Mouse (Mus musculus): Measurements from ENCODE around the gene A630076J17Rik.
A peak's percentile ranks its signal among the peaks of the same experiment; 100 is the strongest.

Gene A630076J17Rik

DNA sequence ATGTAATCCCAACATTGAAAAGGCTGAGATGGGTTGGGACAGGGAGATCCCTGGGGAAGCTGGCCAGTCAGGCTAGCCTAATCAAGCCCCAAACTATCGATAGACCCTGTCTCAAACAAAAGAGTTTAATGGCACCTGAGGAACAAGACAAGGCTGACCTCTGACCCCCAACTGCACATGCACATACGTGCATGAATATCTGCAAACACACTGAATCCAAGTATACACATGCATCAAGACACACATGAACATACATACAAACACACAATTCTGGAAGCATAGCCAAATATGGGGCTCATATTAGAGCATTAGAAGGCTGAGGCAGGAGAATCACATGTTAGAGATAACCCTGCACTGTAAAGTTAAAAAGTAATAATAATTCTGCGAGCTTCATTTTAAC is 46.2 kb downstream of the A630076J17Rik start:
- DNase-seq (ENCODE audit: low spot score in 2 of 2), result no peak

DNA sequence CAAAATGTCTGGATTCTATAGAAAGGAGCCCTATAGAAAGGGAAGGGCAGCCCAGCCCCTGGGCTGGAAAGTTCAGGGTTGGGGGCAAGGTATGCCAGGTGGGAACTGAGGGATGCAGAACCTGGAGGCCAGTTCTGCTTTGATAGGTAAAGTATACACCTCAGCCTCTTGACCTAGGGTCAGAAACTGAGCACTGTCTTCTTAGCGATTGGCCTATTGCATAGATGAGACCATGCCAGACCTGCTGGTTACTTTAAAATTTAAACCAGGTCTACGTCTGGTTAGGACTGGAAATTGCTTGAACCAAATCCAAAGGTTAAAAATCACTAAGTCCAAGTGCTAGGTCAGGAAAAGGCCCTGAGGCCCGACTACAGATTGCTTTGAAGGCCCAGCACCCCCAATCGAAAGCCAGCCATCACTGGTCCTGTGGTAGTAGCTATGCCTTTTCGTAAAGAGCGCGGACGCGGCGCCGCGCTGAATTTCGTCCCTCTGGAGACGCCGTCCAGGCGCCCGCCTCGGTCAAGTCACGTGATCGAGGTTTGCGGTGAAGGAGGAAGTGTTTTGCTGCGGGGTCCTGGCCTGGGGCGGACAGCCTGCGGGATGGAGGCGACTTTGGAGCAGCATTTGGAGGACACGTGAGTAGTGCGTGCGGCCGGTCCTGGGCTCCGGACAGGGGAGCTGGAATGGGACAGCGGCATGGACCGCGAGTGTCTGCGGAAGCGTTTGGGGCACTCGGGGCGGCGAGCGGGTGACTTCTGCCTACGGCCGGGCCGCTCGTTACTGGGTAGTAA is 48.3 kb downstream of the A630076J17Rik start, which contains the start of gene Lamtor5:
TSS of gene Lamtor5 (plus strand) at position 380 of the 791 bp plus-strand sequence.
- peak; percentile 93 to 94 for DNase-seq (ENCODE audit: low spot score in 2 of 2)

All from right cerebral cortex, adult 2 months (tissue).